In genomic region chr15:77368148-77368547, GRCm38 (mm10) we compare ENCODE assay signal across 8 mouse cellular contexts. TPM values are rescaled to one million over a fixed set of nuclear protein-coding genes. Genes with fewer than 3 reads are reported as not detected.
DNase-seq lines count a peak whose midpoint lies in the region; ATAC-seq and TF ChIP-seq lines count a peak whose summit lies in the region.

No protein-coding gene starts in this region.

- peak; percentile 63 for TF ChIP-seq POLR2A in heart, adult 2 months (IDR thresholded peaks at IDR 0.05; ENCODE audit: insufficient read depth, low read depth, low read length)
- no peak for TF ChIP-seq POLR2A in kidney, adult 2 months (IDR thresholded peaks at IDR 0.05; ENCODE audit: low read depth, low read length)

- peak overlapping the region; percentile 69 for H3K9ac ChIP-seq in embryonic facial prominence, embryonic 13.5 days
- peak overlapping the region; percentile 49 for H3K9ac ChIP-seq in heart, adult 2 months (ENCODE audit: low read depth, low read length)
- H3K9ac ChIP-seq in limb, embryonic 11.5 days (ENCODE audit: low read length), result peak overlapping the region; percentile 49
- no peak overlapping the region for H3K9ac ChIP-seq in midbrain, embryonic 14.5 days (replicated peaks; ENCODE audit: low read length)

- H3K9me3 ChIP-seq in embryonic facial prominence, embryonic 13.5 days, result no peaks in the 10 kb centered on the region
- no peaks in the 10 kb centered on the region; the same call in 1 of the 2 replicates for H3K9me3 ChIP-seq in limb, embryonic 11.5 days (ENCODE audit: control insufficient read depth, low read length)
- no peaks in the 10 kb centered on the region for H3K9me3 ChIP-seq in midbrain, embryonic 14.5 days (ENCODE audit: control insufficient read depth, low read length)

- peak overlapping the region; percentile 56 for H3K4me2 ChIP-seq in embryonic facial prominence, embryonic 13.5 days
- peak overlapping the region; percentile 20; the same call in 1 of the 2 replicates for H3K4me2 ChIP-seq in limb, embryonic 11.5 days (ENCODE audit: low read depth, severe bottlenecking)
- peak overlapping the region; percentile 34; the same call in 1 of the 2 replicates for H3K4me2 ChIP-seq in midbrain, embryonic 14.5 days (ENCODE audit: low read length)

- intact Hi-C loops in heart, adult 2 months (cut with DNase I), result loop anchor here (5.0 kb wide), 3 partner anchors 36 to 396 kb away; no protein-coding TSS in a partner anchor

- WGBS in embryonic facial prominence, embryonic 13.5 days, result 0% methylated on average over 13 of the region's 13 CpGs
- 0% methylated on average over 13 of the region's 13 CpGs for WGBS in heart, adult 2 months
- WGBS in kidney, adult 2 months, result under 1% methylated on average over 13 of the region's 13 CpGs
- under 1% methylated on average over 13 of the region's 13 CpGs for WGBS in limb, embryonic 11.5 days
- 0% methylated on average over 13 of the region's 13 CpGs for WGBS in midbrain, embryonic 14.5 days

- 0 out of 2 replicates have a peak, but pooled peaks have one; percentile 45 for ATAC-seq in embryonic facial prominence, embryonic 13.5 days (ENCODE audit: insufficient number of reproducible peaks, insufficient read depth, low FRiP score, low TSS enrichment, low read depth)
- ATAC-seq in limb, embryonic 11.5 days (ENCODE audit: insufficient number of reproducible peaks, low FRiP score, low TSS enrichment, low read depth), result peak; percentile 56; the same call in 1 of the 2 replicates
- peak; percentile 62; the same call in 1 of the 2 replicates for ATAC-seq in midbrain, embryonic 14.5 days (ENCODE audit: low FRiP score, low TSS enrichment)

- no peaks in the 10 kb centered on the region for H3K36me3 ChIP-seq in embryonic facial prominence, embryonic 13.5 days
- no peaks in the 10 kb centered on the region for H3K36me3 ChIP-seq in heart, adult 2 months (ENCODE audit: control insufficient read depth, insufficient read depth, low read length)
- no peaks in the 10 kb centered on the region for H3K36me3 ChIP-seq in kidney, adult 2 months (ENCODE audit: control insufficient read depth, insufficient read depth, low read length)
- no peaks in the 10 kb centered on the region for H3K36me3 ChIP-seq in limb, embryonic 11.5 days (ENCODE audit: control insufficient read depth, insufficient read depth, low read length)
- H3K36me3 ChIP-seq in midbrain, embryonic 14.5 days (ENCODE audit: control insufficient read depth, insufficient read depth, low read length), result no peaks in the 10 kb centered on the region

- TF ChIP-seq CTCF in heart, adult 2 months (IDR thresholded peaks at IDR 0.05), result peak; percentile 97
- peak; percentile 96 for TF ChIP-seq CTCF in kidney, adult 2 months (conservative IDR thresholded peaks at IDR 0.05; ENCODE audit: insufficient read depth, insufficient read length, low read depth, low read length)

- H3K4me3 ChIP-seq in embryonic facial prominence, embryonic 13.5 days, result peak overlapping the region; percentile 29
- no peak overlapping the region for H3K4me3 ChIP-seq in heart, adult 2 months
- H3K4me3 ChIP-seq in kidney, adult 2 months (ENCODE audit: insufficient read depth, low read depth, low read length), result no peak overlapping the region
- no peak overlapping the region for H3K4me3 ChIP-seq in limb, embryonic 11.5 days (ENCODE audit: low read depth, low read length)
- no peak overlapping the region for H3K4me3 ChIP-seq in midbrain, embryonic 14.5 days (replicated peaks; ENCODE audit: low read depth, low read length)

- H3K27ac ChIP-seq in embryonic facial prominence, embryonic 13.5 days, result peak overlapping the region; percentile 99
- H3K27ac ChIP-seq in heart, adult 2 months, result peak overlapping the region; percentile 97
- H3K27ac ChIP-seq in kidney, adult 2 months (ENCODE audit: insufficient read depth, low read depth, low read length), result peak overlapping the region; percentile 67
- peak overlapping the region; percentile 61; the same call in 1 of the 2 replicates for H3K27ac ChIP-seq in limb, embryonic 11.5 days (replicated peaks; ENCODE audit: low read depth, low read length)
- H3K27ac ChIP-seq in midbrain, embryonic 14.5 days (replicated peaks; ENCODE audit: low read depth, low read length), result peak overlapping the region; percentile 58

- DNase-seq in 416B (ENCODE audit: low read depth), result peak; percentile 88
- peak; percentile 86 to 93 for DNase-seq in adrenal gland, postnatal 4 days (ENCODE audit: low spot score in 2 of 2)
- DNase-seq in heart, adult 2 months, result peak; percentile 94 to 95
- peak; percentile 97 for DNase-seq in kidney, adult 2 months
- DNase-seq in limb, embryonic 11.5 days (ENCODE audit: low spot score), result peak; percentile 99
- peak; percentile 96 for DNase-seq in midbrain, embryonic 14.5 days
- peak; percentile 52 for DNase-seq in spleen, adult 12 weeks (ENCODE audit: low spot score)

- no peaks in the 10 kb centered on the region for H3K79me2 ChIP-seq in heart, adult 2 months (replicated peaks; ENCODE audit: control insufficient read depth, insufficient read depth, low read length)

- H3K4me1 ChIP-seq in embryonic facial prominence, embryonic 13.5 days, result peaks cover 53% of the 10 kb centered on the region
- peaks cover 23% of the 10 kb centered on the region for H3K4me1 ChIP-seq in heart, adult 2 months (ENCODE audit: control insufficient read depth, insufficient read depth, low read length)
- H3K4me1 ChIP-seq in kidney, adult 2 months (ENCODE audit: control insufficient read depth, insufficient read depth, low read length), result no peaks in the 10 kb centered on the region; the same call in 1 of the 2 replicates
- peaks cover 14% of the 10 kb centered on the region for H3K4me1 ChIP-seq in limb, embryonic 11.5 days (ENCODE audit: control insufficient read depth, insufficient read depth, low read length)
- H3K4me1 ChIP-seq in midbrain, embryonic 14.5 days (ENCODE audit: control insufficient read depth, insufficient read depth, low read length), result peaks cover 29% of the 10 kb centered on the region

- no peaks in the 10 kb centered on the region for H3K27me3 ChIP-seq in embryonic facial prominence, embryonic 13.5 days
- H3K27me3 ChIP-seq in heart, adult 2 months (ENCODE audit: control insufficient read depth, insufficient read depth, low read length), result no peaks in the 10 kb centered on the region
- H3K27me3 ChIP-seq in kidney, adult 2 months (replicated peaks; ENCODE audit: control insufficient read depth, insufficient read depth, low read length), result no peaks in the 10 kb centered on the region
- H3K27me3 ChIP-seq in limb, embryonic 11.5 days (ENCODE audit: control insufficient read depth, insufficient read depth, low read length), result no peaks in the 10 kb centered on the region
- H3K27me3 ChIP-seq in midbrain, embryonic 14.5 days (ENCODE audit: control insufficient read depth, insufficient read depth, low read length), result no peaks in the 10 kb centered on the region

- TF ChIP-seq EP300 in heart, adult 2 months (IDR thresholded peaks at IDR 0.05; ENCODE audit: insufficient read depth, low read depth, low read length), result peak; percentile 95

RNA-seq across cellular contexts. Expression of gene Apol7a, which starts 30.8 kb away (rescaled TPM):
- total RNA-seq in adrenal gland, postnatal 4 days (2021), result 1 to 10 TPM in 1 of 2 experiments, not detected in 1; 2.5 TPM
- not detected in 2 replicates for polyA plus RNA-seq in embryonic facial prominence, embryonic 13.5 days (2015; fragmentation: Nextera tagmentation; extraction: Ambion mirVana)
- under 1 TPM in 1 of 2 experiments, not detected in 1; 0.13 TPM for total RNA-seq in heart, adult 2 months (2021)
- 0.23 and 0.29 TPM in 2 replicates for polyA plus RNA-seq in heart, adult 2 months (2012; rRNA removed)
- polyA plus RNA-seq in kidney, adult 2 months (2012; rRNA removed), result not detected in 2 replicates
- not detected in 2 replicates for polyA plus RNA-seq in limb, embryonic 11.5 days (2014; fragmentation: Nextera tagmentation; extraction: Ambion mirVana)
- not detected in 2 replicates for polyA plus RNA-seq in midbrain, embryonic 14.5 days (2014; fragmentation: Nextera tagmentation; extraction: Ambion mirVana)

RNA-seq across cellular contexts. Expression of gene Apol9a, which starts 42.8 kb away (rescaled TPM):
- total RNA-seq in adrenal gland, postnatal 4 days (2021), result under 1 TPM; 0.23 to 0.45 TPM
- polyA plus RNA-seq in embryonic facial prominence, embryonic 13.5 days (2015; fragmentation: Nextera tagmentation; extraction: Ambion mirVana), result 0.15 TPM in 1 of 2 replicates, not detected in the other
- total RNA-seq in heart, adult 2 months (2021), result under 1 TPM; 0.27 to 0.39 TPM
- 0.73 and 1.00 TPM in 2 replicates for polyA plus RNA-seq in heart, adult 2 months (2012; rRNA removed)
- polyA plus RNA-seq in kidney, adult 2 months (2012; rRNA removed), result 1.5 and 1.7 TPM in 2 replicates
- not detected in 2 replicates for polyA plus RNA-seq in limb, embryonic 11.5 days (2014; fragmentation: Nextera tagmentation; extraction: Ambion mirVana)
- polyA plus RNA-seq in midbrain, embryonic 14.5 days (2014; fragmentation: Nextera tagmentation; extraction: Ambion mirVana), result not detected in 2 replicates
